Mouse (Mus musculus): ENCODE measurements around the gene Pitpnm3.

Gene Pitpnm3

GRCm38 (mm10) chr11:72049171-72049759, 86.3 kb downstream of the Pitpnm3 start:
- DNase-seq, result no peak

GRCm38 (mm10) chr11:72048730-72049129, 86.8 kb downstream of the Pitpnm3 start:
- DNase-seq, result no peak

GRCm38 (mm10) chr11:72044231-72044630, 91.3 kb downstream of the Pitpnm3 start:
- DNase-seq, result no peak

- no peak for DNase-seq
These were observed 92.9 kb downstream of the Pitpnm3 start for GRCm38 (mm10) chr11:72042631-72043030.

- DNase-seq, result peak; percentile 81
These were observed 93.6 kb downstream of the Pitpnm3 start, which contains the start of gene Pimreg for GRCm38 (mm10) chr11:72041768-72042607. Gene Pimreg (plus strand): TSS chr11:72042032.

GRCm38 (mm10) chr11:72041290-72041767, 94.2 kb downstream of the Pitpnm3 start:
- no peak for DNase-seq

GRCm38 (mm10) chr11:72039599-72040386, 95.8 kb downstream of the Pitpnm3 start:
- DNase-seq, result no peak

GRCm38 (mm10) chr11:72037996-72038395, 97.6 kb downstream of the Pitpnm3 start:
- DNase-seq, result peak; percentile 79

GRCm38 (mm10) chr11:72037409-72037808, 98.2 kb downstream of the Pitpnm3 start, which contains the start of gene Aipl1:
Gene Aipl1 (minus strand): TSS chr11:72037509.
- no peak for DNase-seq

GRCm38 (mm10) chr11:72032589-72032988, 103.0 kb downstream of the Pitpnm3 start:
- DNase-seq, result no peak

GRCm38 (mm10) chr11:72032091-72032490, 103.5 kb downstream of the Pitpnm3 start:
- DNase-seq, result no peak

GRCm38 (mm10) chr11:72031353-72031752, 104.2 kb downstream of the Pitpnm3 start:
- DNase-seq, result no peak

GRCm38 (mm10) chr11:72029143-72029542, 106.4 kb downstream of the Pitpnm3 start:
- DNase-seq, result peak; percentile 37

- DNase-seq, result no peak
These were observed 107.7 kb downstream of the Pitpnm3 start for GRCm38 (mm10) chr11:72027836-72028235.

- DNase-seq, result no peak
These were observed 109.1 kb downstream of the Pitpnm3 start for GRCm38 (mm10) chr11:72026516-72026915.

- peak; percentile 21 for DNase-seq
These were observed 109.7 kb downstream of the Pitpnm3 start for GRCm38 (mm10) chr11:72025843-72026242.

- peak; percentile 81 for DNase-seq
These were observed 111.3 kb downstream of the Pitpnm3 start for GRCm38 (mm10) chr11:72024193-72024781.

- peak; percentile 35 for DNase-seq
These were observed 112.0 kb downstream of the Pitpnm3 start for GRCm38 (mm10) chr11:72023581-72023980.

GRCm38 (mm10) chr11:72022827-72023226, 112.8 kb downstream of the Pitpnm3 start:
- DNase-seq, result no peak

- DNase-seq, result no peak
These were observed 114.6 kb downstream of the Pitpnm3 start for GRCm38 (mm10) chr11:72021015-72021414.

- no peak for DNase-seq
These were observed 118.4 kb downstream of the Pitpnm3 start for GRCm38 (mm10) chr11:72017253-72017601.

GRCm38 (mm10) chr11:72016518-72017252, 118.9 kb downstream of the Pitpnm3 start:
- DNase-seq, result no peak

All from lung, postnatal 14 days (tissue).